Mouse (Mus musculus): ENCODE data around the gene Cyp3a13. TPM values are rescaled to one million over a fixed set of nuclear protein-coding genes. Genes with fewer than 3 reads are reported as not detected.

Gene Cyp3a13
- polyA plus RNA-seq (2012; rRNA removed) = 0.02 and 0.08 TPM in 2 replicates

GRCm38 (mm10) chr5:137921532-137921931, at the start of gene Cyp3a13:
TSS of gene Cyp3a13 (minus strand) at chr5:137921619.

GRCm38 (mm10) chr5:137962945-137963344, 41.5 kb upstream of the Cyp3a13 start, which contains the start of gene Gjc3:
TSS of gene Gjc3 (minus strand) at chr5:137963098.

GRCm38 (mm10) chr5:137871644-137872380, 49.6 kb downstream of the Cyp3a13 start, which contains the start of gene Pilrb2:
TSS of gene Pilrb2 (minus strand) at chr5:137871815.

DNA sequence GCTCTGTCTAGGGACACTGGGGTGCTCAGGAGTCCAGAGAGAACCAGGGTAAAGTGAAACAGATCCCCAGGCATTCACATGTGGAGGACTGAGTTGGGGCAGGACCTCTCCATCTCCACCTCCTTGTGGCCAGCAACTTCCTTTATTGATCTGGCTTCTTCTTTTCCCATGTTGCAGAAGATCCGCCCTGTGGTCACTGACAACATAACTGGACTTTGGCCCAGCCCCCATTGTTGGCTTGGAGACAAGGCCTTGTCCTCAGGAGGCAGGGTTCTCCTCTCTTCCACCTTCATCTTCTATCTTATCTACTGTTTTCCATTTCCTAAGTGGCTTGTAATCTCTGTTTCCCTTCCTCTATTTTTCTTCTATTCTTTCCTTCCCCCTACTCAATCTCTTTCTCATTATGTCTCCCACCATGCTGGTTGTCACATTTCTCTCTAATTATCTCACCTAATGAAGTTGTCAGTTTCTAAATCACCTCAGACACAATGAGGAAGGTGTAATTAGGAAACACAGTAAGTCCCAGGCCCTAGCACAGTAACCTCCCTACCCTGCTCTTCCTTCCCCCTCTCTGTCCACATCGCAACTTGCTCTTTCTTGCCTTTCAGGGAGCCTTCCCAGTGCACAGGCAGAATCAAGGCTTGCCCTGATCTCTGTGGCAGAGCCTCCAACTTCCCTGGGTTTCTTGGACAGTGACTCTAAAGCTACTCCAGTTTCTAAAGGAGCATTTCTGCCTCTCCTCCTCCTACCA, 63.3 kb downstream of the Cyp3a13 start, which contains the start of gene Pilrb1:
Gene Pilrb1 (minus strand): TSS at position 147 of the 751 bp plus-strand sequence.

Other genes with a start within 250 kb of the Cyp3a13 start
- gene Agfg2, start 236.9 kb downstream of the Cyp3a13 start, polyA plus RNA-seq (2012; rRNA removed) = 17.6 and 35.0 TPM in 2 replicates
- 40.0 and 67.1 TPM in 2 replicates for gene Nyap1, start 180.0 kb downstream of the Cyp3a13 start, polyA plus RNA-seq (2012; rRNA removed)
- gene Tsc22d4, start 175.9 kb downstream of the Cyp3a13 start, polyA plus RNA-seq (2012; rRNA removed) = 35.3 and 42.8 TPM in 2 replicates
- 45.8 and 159 TPM in 2 replicates for gene Ppp1r35, start 142.8 kb downstream of the Cyp3a13 start, polyA plus RNA-seq (2012; rRNA removed)
- 35.3 and 36.9 TPM in 2 replicates for gene Mepce, start 134.0 kb downstream of the Cyp3a13 start, polyA plus RNA-seq (2012; rRNA removed)
- 18.1 and 26.0 TPM in 2 replicates for gene Zcwpw1, start 133.8 kb downstream of the Cyp3a13 start, polyA plus RNA-seq (2012; rRNA removed)
- 0.27 and 0.35 TPM in 2 replicates for gene Pilra, start 85.3 kb downstream of the Cyp3a13 start, polyA plus RNA-seq (2012; rRNA removed)
- 0.02 and 0.12 TPM in 2 replicates for gene Pilrb1, start 63.5 kb downstream of the Cyp3a13 start, polyA plus RNA-seq (2012; rRNA removed)
- 0.09 and 0.24 TPM in 2 replicates for gene Pilrb2, start 49.8 kb downstream of the Cyp3a13 start, polyA plus RNA-seq (2012; rRNA removed)
- gene Gjc3, start 41.5 kb upstream of the Cyp3a13 start, polyA plus RNA-seq (2012; rRNA removed) = 0.10 and 0.37 TPM in 2 replicates
- gene Azgp1, start 59.9 kb upstream of the Cyp3a13 start, polyA plus RNA-seq (2012; rRNA removed) = not detected in 2 replicates
- gene Smok3a, start 99.6 kb upstream of the Cyp3a13 start, polyA plus RNA-seq (2012; rRNA removed) = not detected in 2 replicates
- gene Smok3b, start 99.8 kb upstream of the Cyp3a13 start, polyA plus RNA-seq (2012; rRNA removed) = not detected in 2 replicates
- not detected in 2 replicates for gene Smok3c, start 131.6 kb upstream of the Cyp3a13 start, polyA plus RNA-seq (2012; rRNA removed)
- 16.0 and 21.4 TPM in 2 replicates for gene Zkscan1, start 163.5 kb upstream of the Cyp3a13 start, polyA plus RNA-seq (2012; rRNA removed)
- 60.7 and 72.1 TPM in 2 replicates for gene Zscan21, start 195.3 kb upstream of the Cyp3a13 start, polyA plus RNA-seq (2012; rRNA removed)
- gene Zfp113, start 234.1 kb upstream of the Cyp3a13 start, polyA plus RNA-seq (2012; rRNA removed) = 15.0 and 20.4 TPM in 2 replicates
- 98.2 and 167 TPM in 2 replicates for gene Cops6, start 239.5 kb upstream of the Cyp3a13 start, polyA plus RNA-seq (2012; rRNA removed)

Measured in central nervous system, embryonic 11.5 days (tissue).